Mouse (Mus musculus): Measurements from ENCODE around the gene Fgf3. TPM values are rescaled to one million over a fixed set of nuclear protein-coding genes. Genes with fewer than 3 reads are reported as not detected.

Fgf3 gene
- not detected in 2 replicates for polyA plus RNA-seq (2015; fragmentation: Nextera tagmentation; extraction: Ambion mirVana)

GRCm38 (mm10) chr7:144837891-144838488, at the start of gene Fgf3:
Gene Fgf3, plus strand, starts transcription at chr7:144838083.
- no peak for TF ChIP-seq CTCF (IDR thresholded peaks at IDR 0.05; ENCODE audit: low read depth)
- Histone ChIP-seq H3K27ac (ENCODE audit: low read depth, low read length) (no peak within 1 kb of the TSS), H3K27me3 (replicated peaks; ENCODE audit: control insufficient read depth, insufficient read depth, low read length) (peaks cover 68% of the 10 kb centered on the region), H3K4me3 (ENCODE audit: low read depth, low read length) (peak within 1 kb of the TSS; percentile 36), H3K4me1 (replicated peaks; ENCODE audit: control insufficient read depth, insufficient read depth, low read length) (no peaks in the 10 kb centered on the region; the same call in 1 of the 2 replicates), H3K9me3 (ENCODE audit: control insufficient read depth) (no peaks in the 10 kb centered on the region), H3K36me3 (ENCODE audit: control insufficient read depth, insufficient read depth) (no peaks in the 10 kb centered on the region), H3K9ac (ENCODE audit: low read depth, low read length) (no peak within 1 kb of the TSS), H3K4me2 (replicated peaks; ENCODE audit: low read depth) (peak within 1 kb of the TSS; percentile 61)
- no peak for ATAC-seq
- 4% methylated on average over 43 of the region's 43 CpGs for WGBS

- Histone ChIP-seq H3K27me3 (replicated peaks; ENCODE audit: control insufficient read depth, insufficient read depth, low read length) (no peaks in the 10 kb centered on the region), H3K4me3 (ENCODE audit: low read depth, low read length) (no peak overlapping the region), H3K4me2 (replicated peaks; ENCODE audit: low read depth) (no peak overlapping the region), H3K36me3 (ENCODE audit: control insufficient read depth, insufficient read depth) (no peaks in the 10 kb centered on the region), H3K9ac (ENCODE audit: low read depth, low read length) (no peak overlapping the region), H3K27ac (ENCODE audit: low read depth, low read length) (peak overlapping the region; percentile 61), H3K4me1 (replicated peaks; ENCODE audit: control insufficient read depth, insufficient read depth, low read length) (peaks cover 9% of the 10 kb centered on the region; the same call in 1 of the 2 replicates), H3K9me3 (ENCODE audit: control insufficient read depth) (no peaks in the 10 kb centered on the region)
- WGBS: 17% methylated on average over 4 of the region's 4 CpGs
- ATAC-seq: peak; percentile 20; the same call in 1 of the 2 replicates
- no peak for TF ChIP-seq CTCF (IDR thresholded peaks at IDR 0.05; ENCODE audit: low read depth)
Measured at GRCm38 (mm10) chr7:144788631-144789030, 49.3 kb upstream of the Fgf3 start.

- Histone ChIP-seq H3K4me3 (ENCODE audit: low read depth, low read length) (no peak overlapping the region), H3K9me3 (ENCODE audit: control insufficient read depth) (no peaks in the 10 kb centered on the region), H3K4me1 (replicated peaks; ENCODE audit: control insufficient read depth, insufficient read depth, low read length) (peaks cover 6% of the 10 kb centered on the region), H3K36me3 (ENCODE audit: control insufficient read depth, insufficient read depth) (no peaks in the 10 kb centered on the region), H3K27ac (ENCODE audit: low read depth, low read length) (no peak overlapping the region), H3K9ac (ENCODE audit: low read depth, low read length) (no peak overlapping the region), H3K27me3 (replicated peaks; ENCODE audit: control insufficient read depth, insufficient read depth, low read length) (no peaks in the 10 kb centered on the region), H3K4me2 (replicated peaks; ENCODE audit: low read depth) (peak overlapping the region; percentile 32)
- ATAC-seq: no peak
- WGBS: 58% methylated on average over 36 of the region's 36 CpGs
- peak; percentile 58 for TF ChIP-seq CTCF (IDR thresholded peaks at IDR 0.05; ENCODE audit: low read depth)
Measured at GRCm38 (mm10) chr7:144789601-144790556, 48.0 kb upstream of the Fgf3 start.

GRCm38 (mm10) chr7:144791426-144791825, 46.5 kb upstream of the Fgf3 start:
- H3K36me3 ChIP-seq (ENCODE audit: control insufficient read depth, insufficient read depth): no peaks in the 10 kb centered on the region
- no peaks in the 10 kb centered on the region for H3K27me3 ChIP-seq (replicated peaks; ENCODE audit: control insufficient read depth, insufficient read depth, low read length)
- no peaks in the 10 kb centered on the region for H3K9me3 ChIP-seq (ENCODE audit: control insufficient read depth)
- ATAC-seq: no peak
- H3K27ac ChIP-seq (ENCODE audit: low read depth, low read length): no peak overlapping the region
- no peak overlapping the region for H3K4me3 ChIP-seq (ENCODE audit: low read depth, low read length)
- no peak overlapping the region for H3K9ac ChIP-seq (ENCODE audit: low read depth, low read length)
- H3K4me1 ChIP-seq (replicated peaks; ENCODE audit: control insufficient read depth, insufficient read depth, low read length): peaks cover 6% of the 10 kb centered on the region
- WGBS: 92% methylated on average over 7 of the region's 7 CpGs
- no peak overlapping the region for H3K4me2 ChIP-seq (replicated peaks; ENCODE audit: low read depth)
- TF ChIP-seq CTCF (IDR thresholded peaks at IDR 0.05; ENCODE audit: low read depth): 0 out of 2 replicates have a peak, but pooled peaks have one; percentile 3

- Histone ChIP-seq H3K36me3 (ENCODE audit: control insufficient read depth, insufficient read depth) (no peaks in the 10 kb centered on the region), H3K9me3 (ENCODE audit: control insufficient read depth) (no peaks in the 10 kb centered on the region), H3K4me3 (ENCODE audit: low read depth, low read length) (no peak overlapping the region), H3K27ac (ENCODE audit: low read depth, low read length) (peak overlapping the region; percentile 86), H3K27me3 (replicated peaks; ENCODE audit: control insufficient read depth, insufficient read depth, low read length) (no peaks in the 10 kb centered on the region), H3K4me2 (replicated peaks; ENCODE audit: low read depth) (no peak overlapping the region), H3K9ac (ENCODE audit: low read depth, low read length) (no peak overlapping the region), H3K4me1 (replicated peaks; ENCODE audit: control insufficient read depth, insufficient read depth, low read length) (peaks cover 12% of the 10 kb centered on the region)
- 40% methylated on average over 10 of the region's 10 CpGs for WGBS
- no peak for TF ChIP-seq CTCF (IDR thresholded peaks at IDR 0.05; ENCODE audit: low read depth)
- ATAC-seq: peak; percentile 75
Measured at GRCm38 (mm10) chr7:144793296-144793695, 44.6 kb upstream of the Fgf3 start.

GRCm38 (mm10) chr7:144795976-144796474, 41.9 kb upstream of the Fgf3 start:
- H3K4me2 ChIP-seq (replicated peaks; ENCODE audit: low read depth): no peak overlapping the region
- ATAC-seq: peak; percentile 84
- H3K27me3 ChIP-seq (replicated peaks; ENCODE audit: control insufficient read depth, insufficient read depth, low read length): no peaks in the 10 kb centered on the region
- H3K9ac ChIP-seq (ENCODE audit: low read depth, low read length): no peak overlapping the region
- H3K4me3 ChIP-seq (ENCODE audit: low read depth, low read length): no peak overlapping the region
- 15% methylated on average over 9 of the region's 9 CpGs for WGBS
- no peaks in the 10 kb centered on the region for H3K36me3 ChIP-seq (ENCODE audit: control insufficient read depth, insufficient read depth)
- peak overlapping the region; percentile 70 for H3K27ac ChIP-seq (ENCODE audit: low read depth, low read length)
- peaks cover 6% of the 10 kb centered on the region for H3K4me1 ChIP-seq (replicated peaks; ENCODE audit: control insufficient read depth, insufficient read depth, low read length)
- 0 out of 2 replicates have a peak, but pooled peaks have one; percentile 4 for TF ChIP-seq CTCF (IDR thresholded peaks at IDR 0.05; ENCODE audit: low read depth)
- no peaks in the 10 kb centered on the region for H3K9me3 ChIP-seq (ENCODE audit: control insufficient read depth)
